Mouse (Mus musculus) ES-Bruce4 (cell line): Measurements from ENCODE around the gene Spag17.

ENCODE experiments used
- CTCF ChIP-seq: IDR thresholded peaks from one replicate; pipeline ENCODE4 v1.8.1; 2011; ENCODE audit warnings: low read depth, low read length
- EP300 ChIP-seq: IDR thresholded peaks from 2 replicates; pipeline ENCODE4 v1.6.1; 2011; ENCODE audit warnings: low read depth, low read length; ENCODE audit not compliant: insufficient read depth
- POLR2A ChIP-seq: IDR thresholded peaks from one replicate; pipeline ENCODE4 v1.8.1; 2011; ENCODE audit warnings: low read length; ENCODE audit not compliant: insufficient read depth

- no peak for TF ChIP-seq POLR2A
- TF ChIP-seq CTCF = no peak
- TF ChIP-seq EP300 = no peak
Observed at GRCm38 (mm10) chr3:99956517-99956916, 71.3 kb downstream of the Spag17 start.
